Mouse (Mus musculus) yolk sac, embryonic 10.5 days (tissue): ENCODE measurements around the gene Thsd7a.

Source experiments
- DNase-seq: peaks from one replicate; pipeline ENCODE4 v3.0.0-alpha.2; 2017; ENCODE audit warnings: low spot score

Thsd7a gene

DNA sequence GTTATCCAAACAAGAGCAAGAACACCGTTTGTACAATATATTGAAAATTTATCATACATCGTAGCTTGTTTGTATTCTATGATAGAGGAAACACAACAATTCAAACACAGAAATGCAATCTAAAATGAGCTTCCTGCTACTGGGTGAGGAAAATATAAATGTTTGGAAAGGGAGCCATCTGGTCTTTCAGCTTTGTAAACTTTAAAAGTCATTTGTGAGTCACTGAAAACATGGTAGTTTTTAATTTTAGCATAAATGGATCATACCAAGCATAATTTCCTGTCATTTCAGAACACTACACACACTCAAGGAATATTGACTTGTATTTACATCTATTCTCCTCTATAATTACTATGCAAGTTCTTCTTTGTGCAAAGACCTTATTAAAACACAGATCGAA lies 363.6 kb downstream of the Thsd7a start:
- DNase-seq = no peak

DNA sequence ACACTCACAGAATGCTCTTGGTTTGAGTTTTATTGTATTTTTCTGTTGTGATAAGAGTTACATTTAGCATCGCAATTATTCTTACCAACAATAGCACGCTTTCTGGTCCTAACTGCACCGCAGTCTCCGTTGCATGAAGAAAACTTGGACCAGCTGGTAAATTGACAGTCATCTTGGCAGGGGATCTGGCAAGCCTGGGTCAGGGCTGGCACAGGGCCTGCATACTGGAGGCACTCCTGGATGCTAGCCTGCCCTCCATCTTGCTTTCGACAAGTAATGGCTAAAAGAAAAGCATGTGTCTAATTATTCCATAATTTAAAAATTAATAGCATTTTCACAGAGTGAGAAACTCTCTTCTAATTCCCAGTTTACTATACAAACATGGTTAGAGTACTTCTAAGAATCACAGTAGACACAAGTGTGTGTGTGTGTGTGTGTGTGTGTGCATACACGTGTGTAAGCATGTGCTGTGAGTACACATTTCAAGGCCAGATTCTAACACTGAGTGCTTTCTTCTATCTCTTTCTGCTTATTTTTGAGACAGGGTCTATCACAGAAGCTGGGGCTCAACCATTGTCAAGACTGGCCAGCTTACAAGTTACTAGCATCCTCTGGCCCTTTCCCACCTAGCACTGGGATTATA lies 368.0 kb downstream of the Thsd7a start:
- DNase-seq = no peak

DNA sequence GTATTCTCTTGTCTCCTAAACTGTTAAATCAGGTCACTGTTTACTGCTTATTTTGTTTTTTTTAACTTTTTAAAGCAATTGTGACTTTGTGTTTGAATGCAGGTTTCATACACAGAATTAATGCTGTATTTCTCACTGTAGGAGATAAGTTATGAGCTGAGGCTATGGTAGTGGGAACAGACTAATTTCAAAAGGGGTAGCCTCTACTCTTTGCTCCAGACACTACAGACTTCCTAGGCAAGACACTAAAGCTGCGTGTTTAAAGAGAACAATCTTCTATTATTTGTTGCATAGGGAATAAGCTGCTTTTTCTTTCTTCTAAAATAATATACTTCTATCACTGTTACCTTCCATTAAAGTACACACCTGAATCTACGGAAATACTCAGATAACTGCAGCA lies 368.5 kb downstream of the Thsd7a start:
- no peak for DNase-seq

DNA sequence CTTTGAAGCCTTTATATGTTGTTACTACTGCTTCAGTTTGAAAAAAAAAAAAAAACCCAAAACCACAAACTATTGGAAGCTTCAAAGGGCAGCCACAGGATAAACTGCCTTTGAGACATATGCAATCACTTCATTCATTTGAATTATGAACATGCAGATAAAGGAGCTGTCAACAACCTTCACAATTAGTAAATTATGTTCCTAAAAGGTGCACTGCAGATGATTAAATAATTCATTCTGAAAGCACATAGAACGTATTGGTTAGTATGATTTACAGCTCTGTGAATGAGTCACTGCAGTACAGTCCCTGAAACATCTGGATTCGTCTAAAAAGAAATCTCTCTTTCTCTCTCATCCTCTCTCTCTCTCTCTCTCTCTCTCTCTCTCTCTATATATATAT lies 390.5 kb downstream of the Thsd7a start:
- DNase-seq = no peak

DNA sequence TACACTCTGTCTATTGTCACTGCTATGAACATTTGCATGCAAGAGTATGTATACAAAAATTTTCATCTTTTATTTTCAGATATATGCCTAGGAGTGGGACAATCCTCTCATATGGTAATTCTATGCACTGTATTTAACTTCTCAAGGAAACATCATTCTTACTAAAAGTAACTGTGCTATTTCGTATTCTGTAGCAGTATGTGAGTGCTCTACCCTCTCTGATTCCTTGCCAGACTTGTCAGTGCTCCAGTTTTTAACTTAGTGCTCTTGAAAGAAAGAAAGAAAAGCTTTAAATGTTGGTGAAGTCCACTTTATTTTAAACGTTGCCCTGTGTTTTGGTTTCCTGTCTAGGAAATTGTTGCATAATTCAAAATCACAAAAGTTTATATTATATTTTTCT lies 395.6 kb downstream of the Thsd7a start:
- no peak for DNase-seq

DNA sequence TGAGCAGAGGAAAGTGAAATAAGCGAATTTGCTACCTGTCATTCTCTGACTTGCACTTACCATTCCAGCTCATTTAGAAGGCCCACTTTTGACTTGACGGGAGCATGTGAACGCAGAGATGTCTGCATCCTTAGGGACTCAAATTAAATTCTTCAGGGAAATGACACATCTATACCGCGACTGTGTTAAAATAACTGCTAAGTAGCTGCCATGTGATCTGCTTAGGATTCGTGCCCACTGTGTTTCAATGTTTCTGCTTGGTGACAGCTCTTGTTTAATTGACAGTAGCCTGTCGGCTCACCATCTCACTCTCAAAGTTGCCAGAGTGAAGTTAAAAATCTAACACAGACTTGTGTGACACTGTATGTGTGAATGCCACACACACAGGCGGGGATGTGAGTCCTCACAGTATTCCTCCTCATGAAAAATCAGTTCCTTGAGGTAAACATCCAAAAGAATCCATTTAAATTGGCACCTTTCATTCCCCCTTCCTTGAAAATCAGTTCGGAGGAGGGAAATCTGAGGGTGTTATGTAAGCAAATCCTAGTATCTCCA lies 397.0 kb downstream of the Thsd7a start:
- DNase-seq = no peak

DNA sequence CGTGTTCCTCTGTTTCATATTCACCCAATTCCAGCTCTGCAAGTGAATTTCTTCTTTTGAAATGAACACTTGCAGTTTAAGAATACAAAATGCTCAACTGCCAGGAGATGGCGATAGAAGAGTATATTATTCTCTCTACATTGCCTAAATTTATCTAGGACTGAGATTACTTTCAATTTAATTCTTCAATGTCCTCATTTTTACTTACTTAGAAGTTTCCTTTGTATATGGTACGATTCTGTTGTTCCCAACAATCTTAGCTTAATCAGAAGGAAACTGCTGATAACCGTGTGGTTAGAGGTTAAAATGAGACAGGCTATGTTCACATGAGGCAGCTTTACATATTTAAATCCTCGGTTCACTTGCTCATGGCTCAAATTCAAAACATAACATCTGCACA lies 398.5 kb downstream of the Thsd7a start:
- no peak for DNase-seq

DNA sequence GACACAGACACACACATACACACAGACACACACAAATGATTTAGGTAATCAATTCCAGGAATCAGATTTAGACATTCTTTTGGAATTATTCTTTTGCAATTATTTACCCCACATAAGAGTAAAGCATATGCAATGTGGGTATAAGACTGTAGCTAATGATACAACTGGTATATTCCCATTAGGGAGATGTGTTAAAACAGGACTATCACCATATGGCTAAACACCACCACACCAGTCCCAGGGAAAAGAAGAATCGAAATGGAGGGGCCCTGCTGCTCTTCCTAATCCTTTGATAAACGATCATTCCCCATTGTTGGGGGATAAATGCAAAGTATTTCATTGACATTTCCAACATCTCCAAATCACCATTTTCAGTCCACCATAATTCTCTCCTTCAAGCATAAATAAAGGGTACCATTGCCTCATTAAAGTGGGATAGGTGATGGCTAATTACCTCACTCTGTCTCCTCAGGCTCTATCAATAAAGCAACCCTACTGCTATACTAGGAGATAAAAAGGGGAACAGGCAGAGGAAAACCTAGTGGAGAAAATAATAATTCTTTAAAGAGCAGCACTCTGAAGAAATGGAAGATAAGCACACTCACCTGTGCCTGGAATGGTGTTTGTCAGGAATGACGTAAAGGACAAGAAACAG lies 400.0 kb downstream of the Thsd7a start:
- DNase-seq = no peak

DNA sequence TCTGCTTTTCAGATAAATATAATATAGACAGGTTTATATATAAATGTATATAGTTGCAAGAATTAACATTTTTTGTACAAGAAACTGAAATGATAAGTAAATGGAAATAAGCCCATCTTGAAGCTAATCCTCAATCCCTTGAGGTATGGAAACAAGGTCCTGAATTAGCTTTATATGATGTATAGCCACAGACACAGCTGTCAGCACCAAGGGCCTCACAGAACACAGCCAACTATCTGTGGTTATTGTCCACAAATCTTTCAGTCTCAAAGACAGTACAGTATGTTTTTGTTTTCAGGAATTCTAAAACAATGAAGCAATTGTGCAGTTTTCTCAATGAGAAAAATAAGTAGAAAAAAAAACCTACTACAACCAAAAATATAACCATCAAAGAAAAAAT lies 400.5 kb downstream of the Thsd7a start:
- DNase-seq = no peak

DNA sequence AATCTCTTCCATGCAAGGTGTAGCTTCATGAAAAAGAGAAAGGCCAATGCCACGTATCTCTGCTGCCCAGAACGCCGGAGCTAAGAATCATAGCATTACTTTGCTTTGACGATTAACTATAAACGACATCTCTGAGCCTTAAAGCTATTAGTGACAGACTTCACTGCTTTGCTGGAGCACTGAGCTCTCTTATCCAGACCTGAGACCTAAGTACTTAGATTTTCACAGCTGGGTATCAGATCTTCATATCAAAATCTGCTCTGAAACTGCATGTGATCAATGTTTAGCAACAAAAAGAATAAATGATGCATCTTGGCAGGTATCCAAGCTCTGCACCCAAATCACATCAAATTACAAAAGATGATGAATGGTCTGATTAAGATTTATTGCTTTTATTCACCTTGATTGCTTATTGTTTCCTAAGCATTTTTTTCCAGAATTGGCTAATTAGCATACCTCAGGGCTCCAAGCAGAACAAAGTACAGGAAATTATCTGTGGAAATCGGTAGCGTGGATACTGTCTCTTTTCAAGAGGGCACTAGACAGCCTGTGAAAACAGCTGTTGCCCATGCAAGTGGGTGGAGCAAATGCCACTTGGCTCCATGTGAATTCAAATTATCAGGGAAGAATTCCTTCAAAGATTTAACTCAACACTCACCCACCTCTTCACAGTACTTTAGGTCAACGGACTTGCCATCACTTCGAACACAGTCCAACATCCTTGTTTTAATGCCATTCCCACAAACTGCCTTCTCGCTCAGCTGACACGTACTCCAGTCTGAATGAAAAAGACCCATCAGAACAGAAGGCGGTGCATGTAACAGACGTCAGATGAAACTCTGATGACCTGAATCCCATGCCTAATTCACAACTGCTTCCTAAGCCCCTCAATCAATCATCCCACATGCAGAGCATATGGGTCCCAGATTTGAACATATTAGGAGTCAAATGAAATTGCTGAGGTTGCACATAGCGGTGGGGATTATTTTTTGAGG lies 412.3 kb downstream of the Thsd7a start:
- no peak for DNase-seq

DNA sequence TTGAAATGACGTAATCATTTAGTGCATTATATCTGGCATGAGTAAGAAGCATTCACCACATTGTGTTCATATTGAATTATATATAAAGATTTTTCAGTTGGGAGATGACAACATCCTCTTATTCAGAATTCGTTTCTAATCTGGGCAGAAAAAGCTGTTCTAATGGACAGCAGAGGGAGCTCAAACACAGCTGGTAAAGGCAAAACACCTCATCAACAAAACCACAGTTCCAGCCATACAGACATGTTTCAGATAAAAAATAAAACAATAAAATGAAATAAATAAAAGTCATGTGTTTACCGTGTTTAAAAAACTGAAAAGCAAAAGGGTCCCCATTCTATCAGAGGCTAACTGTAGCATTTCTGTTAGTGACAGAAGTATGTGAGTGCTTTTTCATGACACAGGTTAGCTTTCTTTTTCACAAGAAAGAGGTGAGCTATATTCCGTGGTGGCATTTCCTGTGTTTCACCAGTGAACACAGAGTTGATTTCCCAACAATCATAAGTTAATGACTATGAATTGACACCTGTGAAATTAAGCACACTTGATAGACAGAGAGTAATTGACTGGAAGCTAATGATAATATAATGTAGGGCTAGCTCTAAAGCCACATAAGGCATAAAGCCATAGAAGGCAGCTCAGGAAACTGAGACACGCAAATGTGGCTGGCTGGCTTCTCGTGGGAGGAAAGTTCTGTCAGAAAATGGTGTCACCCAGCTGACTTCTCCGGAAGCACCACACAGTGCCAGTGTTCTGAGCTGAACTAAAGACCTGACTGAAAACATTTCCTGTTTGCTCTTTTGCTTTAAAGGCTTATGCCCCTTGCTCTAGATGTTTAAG lies 433.9 kb downstream of the Thsd7a start:
- no peak for DNase-seq

DNA sequence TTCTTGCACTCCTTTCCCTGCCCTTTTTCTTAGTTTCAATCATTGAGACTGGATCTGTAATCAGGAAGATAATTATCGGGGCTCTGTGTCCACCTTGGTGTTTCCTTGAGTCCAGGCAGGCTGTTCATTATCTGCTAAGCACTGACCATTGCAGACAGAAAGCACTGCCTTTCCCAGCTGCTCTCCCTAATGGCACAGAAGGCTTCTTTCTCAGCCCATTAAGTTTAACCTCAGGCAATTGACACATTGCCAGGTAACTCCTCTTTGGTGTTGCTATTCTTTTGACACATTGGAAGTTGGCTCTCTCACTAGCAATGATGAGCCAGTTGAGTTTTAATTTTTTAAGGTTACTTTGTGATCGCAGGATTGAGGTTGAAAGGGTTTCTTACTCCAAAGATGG lies 441.7 kb downstream of the Thsd7a start:
- no peak for DNase-seq

DNA sequence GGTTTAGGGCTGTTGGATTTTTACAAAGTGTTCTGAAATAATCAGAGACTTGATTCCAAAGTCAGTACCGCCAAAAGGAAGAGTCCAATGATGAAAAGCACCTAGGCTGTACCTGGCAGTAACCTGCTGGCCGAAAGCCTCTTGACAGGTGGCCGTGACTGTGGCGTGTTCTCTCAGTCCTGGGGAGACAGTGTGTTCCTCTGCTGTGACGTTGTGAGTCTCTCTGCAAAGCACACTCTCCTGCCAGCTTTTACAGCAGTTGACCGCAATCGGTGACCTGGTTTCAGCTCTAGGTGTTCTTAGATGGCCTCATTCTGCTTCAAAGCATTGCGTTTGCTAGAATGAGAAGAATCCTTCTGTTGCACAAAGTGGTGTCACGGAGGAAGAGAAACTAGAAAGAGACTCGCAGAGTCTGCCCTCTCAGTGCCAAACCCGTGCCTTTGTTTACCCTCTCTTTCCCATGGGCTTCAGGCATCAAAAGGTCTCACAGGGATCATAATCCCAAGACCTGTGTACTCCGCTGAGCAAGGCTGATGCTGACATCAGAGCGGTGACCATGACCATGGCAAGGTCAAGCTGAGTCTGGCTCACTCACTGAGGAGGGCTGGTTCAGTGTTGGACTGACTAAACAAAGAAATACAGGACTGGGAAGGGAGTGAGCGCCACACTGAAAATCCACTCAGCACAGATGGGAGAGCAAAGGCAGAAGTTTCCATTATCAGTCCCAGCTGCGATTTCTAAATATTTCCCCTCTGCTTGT lies 486.4 kb downstream of the Thsd7a start:
- no peak for DNase-seq
